Mouse (Mus musculus): Measurements from ENCODE around the gene Rsrc1.

DNA sequence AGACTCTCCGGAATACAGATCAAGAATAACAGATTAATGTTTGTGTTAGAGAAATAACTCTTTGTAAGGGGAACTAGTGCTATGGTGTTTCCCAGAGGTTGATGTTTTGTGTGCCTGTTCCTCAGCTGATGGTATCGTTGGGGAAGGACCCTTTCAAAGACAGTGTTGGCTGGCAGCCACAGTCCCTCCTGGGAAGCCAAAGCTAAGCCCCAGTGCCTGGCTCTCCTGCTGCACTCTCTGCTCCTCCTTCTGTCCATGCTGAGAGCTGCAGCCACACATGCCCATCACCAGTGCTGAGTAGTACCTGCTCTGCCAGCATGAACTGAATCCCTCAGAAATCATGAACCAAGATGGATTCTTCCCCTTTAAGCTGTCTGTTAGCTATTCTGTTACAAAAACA lies 26.1 kb upstream of the Rsrc1 start:
- TF ChIP-seq CTCF (conservative IDR thresholded peaks at IDR 0.05; ENCODE audit: low read length) = no peak
- no peak for TF ChIP-seq NANOG (IDR thresholded peaks at IDR 0.05; ENCODE audit: borderline replicate concordance, low read length)

Measured in E14TG2a.4 (cell line).